Mouse (Mus musculus) lung, postnatal 36 days (tissue): ENCODE measurements at regions not wholly inside any gene's neighbourhood (a gene's known extent, or its start where the extent isn't known, plus 50 kb on each side); places are given as distances from the start of the nearest gene placed in this dataset.

Experiments used
- DNase-seq: peaks from one replicate; pipeline ENCODE4 v3.0.0; 2022; ENCODE audit warnings: mixed read lengths

GRCm38 (mm10) chr8:100796628-100797027 lies 1380.4 kb upstream of the Cdh8 start:
- DNase-seq, result no peak

- no peak for DNase-seq
Observed at GRCm38 (mm10) chr8:100793951-100794350, 1377.7 kb upstream of the Cdh8 start.

- no peak for DNase-seq
Observed at GRCm38 (mm10) chr8:100790592-100791141, 1374.4 kb upstream of the Cdh8 start.

GRCm38 (mm10) chr8:100788132-100788531 lies 1371.9 kb upstream of the Cdh8 start:
- DNase-seq, result no peak

- peak; percentile 1 for DNase-seq
Observed at GRCm38 (mm10) chr8:100772742-100773370, 1356.6 kb upstream of the Cdh8 start.

- DNase-seq, result no peak
Observed at GRCm38 (mm10) chr8:100769617-100770016, 1353.3 kb upstream of the Cdh8 start.

GRCm38 (mm10) chr8:100733927-100734326 lies 1317.7 kb upstream of the Cdh8 start:
- no peak for DNase-seq

- DNase-seq, result no peak
Observed at GRCm38 (mm10) chr8:100702365-100702764, 1286.1 kb upstream of the Cdh8 start.

- DNase-seq, result no peak
Observed at GRCm38 (mm10) chr8:100695043-100695442, 1278.8 kb upstream of the Cdh8 start.

- no peak for DNase-seq
Observed at GRCm38 (mm10) chr8:100678580-100678979, 1262.3 kb upstream of the Cdh8 start.
